Mouse (Mus musculus) neural tube, embryonic 11.5 days (tissue): ENCODE measurements around the gene Dnajb2. TPM values are rescaled to one million over a fixed set of nuclear protein-coding genes. Genes with fewer than 3 reads are reported as not detected.
A peak's percentile ranks its signal among the peaks of the same experiment; 100 is the strongest.

ENCODE experiments used
- ATAC-seq: fragments of 200-750 bp; cut with Nextera tagmentation; 2 replicates; pipeline ENCODE4 v1.8.0; 2017; ENCODE audit warnings: moderate number of reproducible peaks, mild to moderate bottlenecking, moderate TSS enrichment, moderate library complexity; ENCODE audit not compliant: insufficient read depth, low FRiP score, low TSS enrichment
- DNase-seq: peaks from one replicate; pipeline ENCODE4 v3.0.0-alpha.2; 2015; ENCODE audit warnings: low spot score
- H3K27ac ChIP-seq: fragments of 300-500 bp; sonication (generic); 2 replicates; pipeline ENCODE4 v1.5.1; 2014; ENCODE audit warnings: low read depth, mild to moderate bottlenecking, low read length
- H3K27me3 ChIP-seq: fragments of 300-500 bp; sonication (generic); 2 replicates; pipeline ENCODE4 v1.6.1; 2014; ENCODE audit warnings: mild to moderate bottlenecking, low read length, mixed read lengths; ENCODE audit not compliant: control insufficient read depth, insufficient read depth
- H3K36me3 ChIP-seq: fragments of 300-500 bp; sonication (generic); 2 replicates; pipeline ENCODE4 v1.6.1; 2014; ENCODE audit warnings: mild to moderate bottlenecking, low read length, moderate library complexity, mixed read lengths; ENCODE audit not compliant: control insufficient read depth, insufficient read depth
- H3K4me1 ChIP-seq: fragments of 300-500 bp; sonication (generic); 2 replicates; pipeline ENCODE4 v1.6.1; 2014; ENCODE audit warnings: low read length, mixed read lengths; ENCODE audit not compliant: control insufficient read depth, insufficient read depth
- H3K4me2 ChIP-seq: fragments of 300-500 bp; sonication (generic); 2 replicates; pipeline ENCODE4 v1.6.1; 2014; ENCODE audit warnings: low read depth, mild to moderate bottlenecking, moderate library complexity
- H3K4me3 ChIP-seq: fragments of 300-500 bp; sonication (generic); 2 replicates; pipeline ENCODE4 v1.5.1; 2014; ENCODE audit warnings: low read depth, low read length
- H3K9ac ChIP-seq: fragments of 300-500 bp; sonication (generic); 2 replicates; pipeline ENCODE4 v1.6.1; 2014; ENCODE audit warnings: mild to moderate bottlenecking, low read length
- H3K9me3 ChIP-seq: fragments of 300-500 bp; sonication (generic); 2 replicates; pipeline ENCODE4 v1.6.1; 2016; ENCODE audit warnings: low read length; ENCODE audit not compliant: control insufficient read depth
- WGBS: fragments of 180-500 bp; shearing (Covaris S2); extraction: QIAGEN DNeasy Blood & Tissue Kit; methylation state at CpG from one replicate; pipeline ENCODE4 v1.1.7; 2014; 5-methylcytosine and 5-hydroxymethylcytosine counted together
- polyA plus RNA-seq: library from polyadenylated mRNA; unstranded; fragments of >200 nt; fragmentation: Nextera tagmentation; extraction: Ambion mirVana; gene quantifications from 2 replicates; pipeline ENCODE4 v1.2.1, GENCODE M21; 2014

The Dnajb2 gene
- polyA plus RNA-seq: 20.5 and 21.9 TPM in 2 replicates

DNA sequence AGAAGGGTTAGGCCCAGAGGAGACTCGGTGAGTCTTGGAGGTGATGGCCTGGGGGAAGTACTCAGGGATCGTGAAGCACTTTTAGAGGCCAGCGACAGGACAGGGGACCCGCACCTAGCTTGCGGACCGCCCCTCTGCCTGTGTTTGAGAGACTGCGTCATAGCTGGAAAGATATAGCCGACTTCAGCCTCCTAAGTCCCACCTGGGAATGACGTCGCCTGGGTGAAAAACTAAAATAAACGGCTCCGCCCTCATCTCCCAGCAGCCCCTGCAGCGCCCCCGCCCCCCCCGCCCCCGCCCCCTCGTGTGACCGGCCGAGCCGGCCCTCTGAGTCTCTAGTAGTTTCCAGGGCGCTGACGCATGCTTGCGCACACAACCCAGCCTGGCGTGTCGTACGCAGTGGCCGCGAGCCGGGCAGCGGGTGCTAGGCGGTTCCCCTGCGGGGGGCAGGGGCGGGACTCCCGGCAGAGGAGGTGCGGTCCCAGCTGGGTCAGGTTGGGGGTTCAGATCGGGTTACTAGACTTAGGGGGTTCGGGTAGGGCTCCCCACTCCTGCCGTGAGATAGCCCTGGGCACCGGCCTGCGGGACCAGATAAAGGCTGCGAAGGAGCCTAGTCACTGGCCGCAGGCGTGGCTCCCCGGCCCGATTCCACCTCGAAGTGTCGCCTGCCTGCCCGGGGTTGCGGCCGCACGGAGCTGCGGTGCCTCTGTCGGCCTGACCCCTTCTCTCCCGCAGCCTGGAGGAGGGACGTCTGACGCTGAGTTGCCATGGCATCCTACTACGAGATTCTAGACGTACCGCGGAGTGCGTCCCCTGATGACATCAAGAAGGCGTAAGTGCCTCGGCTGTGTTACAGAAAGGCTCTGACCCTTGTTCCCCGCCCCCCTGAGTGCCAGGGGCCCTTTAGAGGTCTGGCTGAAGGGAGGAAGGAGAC, at the start of gene Dnajb2:
Gene Dnajb2 (plus strand): TSS at position 290 of the 934 bp plus-strand sequence.
- Histone ChIP-seq H3K4me3 (peak within 1 kb of the TSS; percentile 51), H3K27me3 (no peaks in the 10 kb centered on the region), H3K36me3 (no peaks in the 10 kb centered on the region), H3K9ac (peak within 1 kb of the TSS; percentile 61), H3K9me3 (no peaks in the 10 kb centered on the region), H3K4me2 (peak within 1 kb of the TSS; percentile 69), H3K27ac (peak within 1 kb of the TSS; percentile 76), H3K4me1 (no peaks in the 10 kb centered on the region)
- DNase-seq (peak; percentile 77), ATAC-seq (peak; percentile 81)
- under 1% methylated on average over 49 of the region's 64 CpGs for WGBS

DNA sequence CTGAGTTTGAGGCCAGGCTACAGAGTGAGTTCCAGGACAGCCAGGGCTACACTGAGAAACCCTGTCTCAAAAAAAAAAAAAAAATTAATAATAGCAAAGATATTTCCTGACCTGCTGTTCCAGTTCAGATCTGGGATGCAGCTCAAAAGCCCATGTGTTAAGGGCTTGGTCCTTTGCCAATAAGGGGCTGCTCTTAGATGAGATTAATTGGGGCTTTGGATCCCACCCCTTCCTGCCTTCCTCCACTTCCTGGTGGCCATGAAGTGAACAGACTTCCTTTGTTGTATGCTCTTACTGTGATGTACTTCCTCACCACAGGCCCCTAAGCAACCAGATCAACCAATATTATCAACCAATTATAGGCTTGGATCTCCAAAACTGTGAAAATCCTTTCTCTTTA, 49.1 kb upstream of the Dnajb2 start:
- H3K36me3 ChIP-seq: peaks cover 13% of the 10 kb centered on the region
- no peak overlapping the region for H3K4me3 ChIP-seq
- H3K27ac ChIP-seq: no peak overlapping the region
- H3K27me3 ChIP-seq: no peaks in the 10 kb centered on the region
- no peak overlapping the region for H3K4me2 ChIP-seq
- H3K4me1 ChIP-seq: peaks cover 5% of the 10 kb centered on the region; the same call in 1 of the 2 replicates
- H3K9ac ChIP-seq: no peak overlapping the region
- DNase-seq: no peak
- H3K9me3 ChIP-seq: no peaks in the 10 kb centered on the region
- no peak for ATAC-seq

DNA sequence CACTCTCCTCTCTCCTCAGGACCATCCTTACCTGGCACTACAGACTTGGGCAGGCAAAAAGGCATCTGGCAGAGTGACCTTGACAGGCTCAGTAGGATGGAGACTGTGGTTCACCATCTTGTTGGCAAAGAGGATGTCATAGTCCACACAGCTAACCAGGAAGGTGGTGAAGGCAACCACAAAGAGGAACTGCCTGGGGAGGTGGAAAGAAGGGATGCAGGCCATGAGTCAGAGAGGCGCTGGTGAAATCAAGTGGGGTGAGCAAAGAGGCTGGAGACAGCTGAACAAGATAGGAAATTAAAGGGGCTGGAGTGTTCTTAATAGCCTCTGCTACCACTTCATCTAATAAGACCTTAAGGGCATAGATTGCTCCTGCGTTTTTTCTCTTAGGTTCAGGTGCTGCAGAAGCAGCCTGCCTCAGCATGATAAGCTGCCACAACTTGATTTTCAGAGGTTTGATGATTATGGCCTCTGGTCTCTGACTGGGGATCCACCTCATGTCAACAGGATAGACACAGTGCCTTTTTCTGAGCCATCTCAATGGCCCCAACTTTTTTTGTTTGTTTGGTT, 48.2 kb upstream of the Dnajb2 start:
- H3K9ac ChIP-seq: no peak overlapping the region
- no peaks in the 10 kb centered on the region for H3K27me3 ChIP-seq
- H3K27ac ChIP-seq: no peak overlapping the region
- no peaks in the 10 kb centered on the region for H3K9me3 ChIP-seq
- WGBS: 87% methylated on average over 2 of the region's 2 CpGs
- peaks cover 9% of the 10 kb centered on the region; the same call in 1 of the 2 replicates for H3K4me1 ChIP-seq
- ATAC-seq (no peak), DNase-seq (no peak)
- H3K4me3 ChIP-seq: no peak overlapping the region
- H3K36me3 ChIP-seq: peaks cover 6% of the 10 kb centered on the region
- no peak overlapping the region for H3K4me2 ChIP-seq

DNA sequence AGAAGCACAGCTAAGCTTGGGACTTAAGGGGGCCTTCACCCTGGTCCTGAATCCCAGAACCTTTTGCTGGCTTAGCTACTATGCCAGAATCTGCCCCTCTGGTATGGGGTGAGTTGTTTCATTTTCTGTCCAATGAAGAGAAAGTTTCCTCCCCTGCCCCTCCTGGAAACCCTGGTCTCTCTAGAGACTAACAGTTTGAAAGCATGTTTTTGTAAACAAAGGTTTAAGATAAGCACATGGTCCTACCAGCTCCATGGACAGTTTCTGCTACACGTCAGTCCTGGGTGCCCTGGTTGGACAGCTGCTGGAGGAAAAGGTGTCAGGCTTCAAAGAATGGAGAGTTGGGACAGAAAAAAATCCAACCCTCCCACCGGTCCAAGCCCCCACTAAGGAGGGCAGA, 45.6 kb upstream of the Dnajb2 start:
- no peaks in the 10 kb centered on the region for H3K27me3 ChIP-seq
- 82% methylated on average over 2 of the region's 2 CpGs for WGBS
- H3K9me3 ChIP-seq: no peaks in the 10 kb centered on the region
- no peak overlapping the region for H3K27ac ChIP-seq
- H3K9ac ChIP-seq: no peak overlapping the region
- H3K4me3 ChIP-seq: no peak overlapping the region
- peak overlapping the region; percentile 91 for H3K4me2 ChIP-seq
- DNase-seq (no peak), ATAC-seq (no peak)
- H3K36me3 ChIP-seq: peaks cover 2% of the 10 kb centered on the region; the same call in 1 of the 2 replicates
- H3K4me1 ChIP-seq: peaks cover 12% of the 10 kb centered on the region; the same call in 1 of the 2 replicates

DNA sequence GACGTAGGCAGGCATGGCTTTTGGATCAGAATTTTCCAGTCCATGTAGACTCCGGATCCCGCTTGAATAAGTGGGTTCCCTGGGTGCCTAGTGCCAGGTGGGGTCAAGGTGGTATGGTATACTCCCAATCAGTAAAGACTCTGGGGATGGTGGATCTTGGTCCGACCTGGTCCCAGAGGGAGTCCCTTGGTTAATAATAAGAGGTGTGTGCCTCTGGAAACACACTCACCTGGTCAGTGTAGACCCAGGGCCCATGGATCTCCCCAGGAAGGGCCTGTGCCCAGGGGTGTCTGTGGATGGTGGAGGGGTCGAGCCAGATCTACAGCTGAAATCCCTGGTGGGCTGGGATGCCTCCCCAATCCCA, 45.0 kb upstream of the Dnajb2 start:
- Histone ChIP-seq H3K36me3 (peaks cover 2% of the 10 kb centered on the region; the same call in 1 of the 2 replicates), H3K27ac (peak overlapping the region; percentile 49), H3K4me2 (peak overlapping the region; percentile 91), H3K27me3 (no peaks in the 10 kb centered on the region), H3K4me3 (peak overlapping the region; percentile 73), H3K4me1 (peaks cover 12% of the 10 kb centered on the region; the same call in 1 of the 2 replicates), H3K9me3 (no peaks in the 10 kb centered on the region), H3K9ac (peak overlapping the region; percentile 78)
- ATAC-seq (no peak), DNase-seq (no peak)
- WGBS: 35% methylated on average over 5 of the region's 5 CpGs

DNA sequence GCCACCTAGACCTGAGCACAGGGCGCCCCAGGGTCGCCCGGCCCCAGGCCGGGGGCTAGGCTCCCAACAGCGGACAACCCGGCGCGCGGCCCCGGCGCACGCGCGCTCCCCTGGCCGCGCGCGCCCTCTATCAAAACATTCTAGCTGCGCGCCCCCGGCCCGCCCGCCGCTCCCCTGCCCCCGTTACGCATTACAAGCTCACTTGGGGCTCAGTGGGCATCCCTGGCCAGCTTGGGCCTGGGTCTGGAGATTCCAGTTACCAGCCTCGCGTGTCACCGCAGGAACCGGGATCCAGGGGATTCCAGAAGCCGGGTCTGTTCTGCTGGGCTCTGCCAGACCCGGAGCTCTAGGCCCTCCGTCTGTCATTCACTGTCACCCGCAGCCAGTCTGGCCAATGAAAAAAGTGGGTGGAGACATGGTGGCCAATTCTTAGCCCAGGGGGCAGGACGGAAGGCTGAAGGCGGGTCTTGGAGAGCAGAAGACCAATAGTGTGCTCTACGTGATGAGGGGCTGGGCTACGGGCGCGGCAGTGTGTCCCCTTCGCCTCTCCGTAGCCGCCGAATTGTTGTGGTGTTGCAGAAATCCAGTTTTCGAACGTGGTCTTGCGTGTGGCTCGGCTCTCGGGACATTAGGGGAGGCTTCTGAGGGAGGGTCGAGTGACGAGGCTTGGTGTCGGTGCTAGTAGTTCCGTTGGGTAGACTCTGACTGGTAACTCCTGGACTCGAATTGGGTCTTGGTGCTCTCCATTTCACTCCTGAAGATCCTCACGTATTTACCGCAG, 44.4 kb upstream of the Dnajb2 start, which contains the start of the genes Ankzf1 and Atg9a:
Gene Ankzf1 (plus strand): TSS at position 530 of the 781 bp plus-strand sequence.
Gene Atg9a (minus strand): TSS at position 575 of the 781 bp plus-strand sequence.
- ATAC-seq (peak; percentile 99), DNase-seq (peak; percentile 92)
- Histone ChIP-seq H3K9ac (peak within 1 kb of the TSS; percentile 85), H3K27ac (peak within 1 kb of the TSS; percentile 78), H3K9me3 (no peaks in the 10 kb centered on the region), H3K4me1 (peaks cover 12% of the 10 kb centered on the region; the same call in 1 of the 2 replicates), H3K36me3 (no peaks in the 10 kb centered on the region; the same call in 1 of the 2 replicates), H3K4me3 (peak within 1 kb of the TSS; percentile 73), H3K4me2 (peak within 1 kb of the TSS; percentile 96), H3K27me3 (no peaks in the 10 kb centered on the region)
- under 1% methylated on average over 42 of the region's 56 CpGs for WGBS

DNA sequence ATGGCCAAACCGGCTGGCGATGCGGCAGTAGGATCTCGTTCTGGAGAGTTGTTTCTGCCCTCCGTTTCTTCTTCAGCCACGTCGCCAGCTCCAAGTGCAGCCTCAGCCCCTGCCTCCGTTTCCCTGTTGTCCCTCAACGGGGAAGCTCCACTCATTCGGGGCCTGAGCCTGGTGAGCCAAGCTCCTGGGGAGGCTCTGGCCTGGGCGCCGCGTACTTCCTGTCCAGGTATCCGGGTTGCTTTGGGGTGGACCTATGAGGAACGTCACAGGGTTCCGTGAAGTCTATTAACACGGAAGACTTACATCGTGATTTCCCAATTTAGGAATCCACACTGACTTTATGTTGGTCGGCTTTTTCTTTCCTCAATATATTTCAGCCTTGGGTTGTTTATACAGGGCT, 43.8 kb upstream of the Dnajb2 start:
- Histone ChIP-seq H3K36me3 (no peaks in the 10 kb centered on the region; the same call in none of the 2 replicates), H3K4me2 (peak overlapping the region; percentile 96), H3K9me3 (no peaks in the 10 kb centered on the region), H3K27me3 (no peaks in the 10 kb centered on the region), H3K4me3 (peak overlapping the region; percentile 73), H3K4me1 (peaks cover 12% of the 10 kb centered on the region; the same call in 1 of the 2 replicates), H3K27ac (peak overlapping the region; percentile 78), H3K9ac (peak overlapping the region; percentile 85)
- ATAC-seq: no peak
- DNase-seq: no peak
- WGBS: 2% methylated on average over 19 of the region's 19 CpGs

DNA sequence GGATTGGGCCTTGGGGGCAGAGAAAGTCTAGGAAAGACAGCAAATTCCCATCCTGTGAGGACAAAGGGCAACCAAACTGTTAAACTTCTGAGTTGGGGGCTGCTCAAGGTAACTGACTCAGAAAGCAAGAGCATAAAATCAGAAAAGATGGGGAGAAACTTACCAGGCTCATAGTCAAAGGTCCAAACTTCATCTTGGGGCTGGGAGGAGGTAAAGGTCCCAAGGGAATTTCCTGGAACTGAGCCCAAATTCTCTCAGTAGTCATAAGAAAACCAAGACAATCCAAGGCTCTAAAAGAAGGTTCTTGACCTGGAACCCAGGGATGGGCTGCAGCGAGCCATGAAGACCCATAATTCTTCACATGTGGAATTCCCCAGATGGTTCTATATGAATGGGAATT, 35.0 kb upstream of the Dnajb2 start:
- DNase-seq (no peak), ATAC-seq (no peak)
- Histone ChIP-seq H3K9me3 (no peaks in the 10 kb centered on the region), H3K4me3 (no peak overlapping the region), H3K27ac (no peak overlapping the region), H3K9ac (no peak overlapping the region), H3K27me3 (no peaks in the 10 kb centered on the region), H3K4me1 (no peaks in the 10 kb centered on the region), H3K4me2 (no peak overlapping the region), H3K36me3 (peaks cover 6% of the 10 kb centered on the region; the same call in 1 of the 2 replicates)
- WGBS: 88% methylated on average over 1 of the region's 1 CpGs
